ENCODE assay signal across 19 mouse cellular contexts in the genomic region with DNA sequence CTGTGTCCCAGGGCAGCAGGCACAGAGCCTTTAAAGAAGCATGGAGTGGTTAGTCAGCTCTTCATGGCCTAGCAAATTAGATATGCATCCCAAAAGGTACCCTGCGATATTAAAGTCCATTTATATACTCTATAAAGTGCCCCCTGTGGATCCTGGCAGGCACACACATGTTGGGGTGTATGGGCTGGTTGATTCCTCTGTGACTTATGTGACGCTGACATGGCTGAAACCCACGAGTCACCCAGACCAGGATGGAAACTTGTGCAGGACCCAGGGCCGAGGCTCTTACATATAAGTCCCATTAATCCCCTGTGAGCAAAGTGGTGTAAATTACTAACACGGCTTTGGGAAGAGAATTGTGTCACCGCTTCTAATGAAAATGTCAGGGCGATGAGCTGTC.
"Had no signal": no experiment of that assay in that cellular context is flagged by ENCODE, and none has a peak within 500 bp of the region (broad histone marks: within the 10 kb centered on the region; RNA-seq: fewer than 3 reads in every experiment).

No protein-coding gene starts in this region.

- H3K4me1 ChIP-seq: liver, embryonic 13.5 days; liver, embryonic 15.5 days; lung, embryonic 15.5 days; stomach, embryonic 15.5 days had no signal

- ATAC-seq: liver, postnatal 0 days; lung, postnatal 0 days had no signal

- DNase-seq: liver, embryonic 13.5 days; liver, postnatal 0 days; lung, adult 2 months; lung, postnatal 14 days; lung, postnatal 36 days; midbrain, embryonic 14.5 days; right cerebral cortex, postnatal 14 days; thymus, adult 2 months; thymus, postnatal 25 days; thymus, postnatal 4 days had no signal

- H3K9me3 ChIP-seq: liver, embryonic 13.5 days; liver, embryonic 15.5 days; lung, embryonic 15.5 days; stomach, embryonic 15.5 days had no signal

- H3K36me3 ChIP-seq: liver, embryonic 13.5 days; liver, embryonic 15.5 days; lung, embryonic 15.5 days; stomach, embryonic 15.5 days had no signal

- H3K27ac ChIP-seq: liver, embryonic 13.5 days; liver, embryonic 15.5 days; lung, embryonic 15.5 days; macrophage; stomach, embryonic 15.5 days; stomach, postnatal 0 days had no signal

- H3K4me2 ChIP-seq: liver, embryonic 11.5 days; liver, embryonic 13.5 days; liver, embryonic 15.5 days; lung, embryonic 15.5 days; midbrain, embryonic 11.5 days; stomach, embryonic 15.5 days had no signal

- H3K9ac ChIP-seq: liver, embryonic 13.5 days; liver, embryonic 15.5 days; liver, postnatal 0 days; lung, embryonic 15.5 days; stomach, embryonic 15.5 days had no signal

- H3K27me3 ChIP-seq: liver, embryonic 13.5 days; liver, embryonic 15.5 days; lung, embryonic 15.5 days; megakaryocyte, embryonic 14.5 days; stomach, embryonic 15.5 days had no signal

- H3K4me3 ChIP-seq: liver, embryonic 13.5 days; liver, embryonic 15.5 days; lung, embryonic 15.5 days; megakaryocyte, embryonic 14.5 days; stomach, embryonic 15.5 days had no signal
